In genomic region chr16:85819808-85820458, GRCm38 (mm10) we compare ENCODE assay signal across 12 mouse cellular contexts. TPM values are rescaled to one million over a fixed set of nuclear protein-coding genes. Genes with fewer than 3 reads are reported as not detected.
A peak's percentile ranks its signal among the peaks of the same experiment; 100 is the strongest.
DNase-seq lines count a peak whose midpoint lies in the region; ATAC-seq and TF ChIP-seq lines count a peak whose summit lies in the region.
"Had no signal": no experiment of that assay in that cellular context is flagged by ENCODE, and none has a peak within 500 bp of the region (broad histone marks: within the 10 kb centered on the region; RNA-seq: fewer than 3 reads in every experiment).

No protein-coding gene starts in this region.

- TF ChIP-seq POLR2A in cerebellum, adult 2 months (IDR thresholded peaks at IDR 0.05; ENCODE audit: borderline replicate concordance, insufficient read depth, low read length) = no peak

- peak; percentile 81 for ATAC-seq in forebrain, embryonic 13.5 days
- ATAC-seq in lung, embryonic 16.5 days (ENCODE audit: low read depth) = 0 out of 2 replicates have a peak, but pooled peaks have one; percentile 36
- ATAC-seq in hematopoietic stem cell, adult 5-6 weeks (replicated peaks in 1 of 2; ENCODE audit: insufficient read depth in 1 of 2, low FRiP score in 2 of 2, low TSS enrichment in 1 of 2, low read depth in 1 of 2, poor library complexity in 2 of 2, severe bottlenecking in 2 of 2) = 0 out of 4 replicates have a peak, but pooled peaks have one; percentile 51 to 71
- ATAC-seq in neural tube, embryonic 15.5 days (ENCODE audit: low FRiP score) = peak; percentile 45; the same call in 1 of the 2 replicates
- no peak for ATAC-seq in frontal cortex, adult (ENCODE audit: low TSS enrichment)

- H3K36me3 ChIP-seq in forebrain, embryonic 13.5 days (ENCODE audit: poor library complexity, severe bottlenecking) = no peaks in the 10 kb centered on the region
- H3K36me3 ChIP-seq in forebrain, embryonic 10.5 days (replicated peaks) = no peaks in the 10 kb centered on the region
- H3K36me3 ChIP-seq in lung, embryonic 16.5 days (ENCODE audit: control insufficient read depth, insufficient read depth, low read length) = no peaks in the 10 kb centered on the region
- no peaks in the 10 kb centered on the region for H3K36me3 ChIP-seq in neural tube, embryonic 15.5 days
- H3K36me3 ChIP-seq: limb, embryonic 13.5 days; neural tube, embryonic 13.5 days had no signal

- H3K9me3 ChIP-seq in forebrain, embryonic 13.5 days (replicated peaks) = no peaks in the 10 kb centered on the region
- H3K9me3 ChIP-seq in forebrain, embryonic 10.5 days = no peaks in the 10 kb centered on the region
- no peaks in the 10 kb centered on the region for H3K9me3 ChIP-seq in lung, embryonic 16.5 days (ENCODE audit: control insufficient read depth, low read length)
- no peaks in the 10 kb centered on the region for H3K9me3 ChIP-seq in neural tube, embryonic 15.5 days (replicated peaks)
- H3K9me3 ChIP-seq: limb, embryonic 13.5 days; neural tube, embryonic 13.5 days had no signal

- no peak for DNase-seq in forebrain, embryonic 10.5 days (ENCODE audit: extremely low spot score, low spot score)
- DNase-seq in lung, postnatal 14 days = no peak
- DNase-seq in cerebellum, adult 2 months = no peak
- DNase-seq: cerebellum, adult 11-12 months; spleen, adult 18-20 months had no signal

- no peaks in the 10 kb centered on the region for H3K4me1 ChIP-seq in forebrain, embryonic 13.5 days
- no peaks in the 10 kb centered on the region for H3K4me1 ChIP-seq in forebrain, embryonic 10.5 days
- no peaks in the 10 kb centered on the region for H3K4me1 ChIP-seq in lung, embryonic 16.5 days (replicated peaks; ENCODE audit: control insufficient read depth, insufficient read depth, low read length)
- no peaks in the 10 kb centered on the region for H3K4me1 ChIP-seq in neural tube, embryonic 15.5 days
- H3K4me1 ChIP-seq in cerebellum, adult 2 months (ENCODE audit: control insufficient read depth, insufficient read depth, low read length) = no peaks in the 10 kb centered on the region
- H3K4me1 ChIP-seq: limb, embryonic 13.5 days; neural tube, embryonic 13.5 days had no signal

- no peak overlapping the region for H3K4me2 ChIP-seq in forebrain, embryonic 13.5 days
- H3K4me2 ChIP-seq in lung, embryonic 16.5 days (ENCODE audit: low read depth, low read length) = no peak overlapping the region
- H3K4me2 ChIP-seq in neural tube, embryonic 15.5 days = no peak overlapping the region
- H3K4me2 ChIP-seq: limb, embryonic 13.5 days; neural tube, embryonic 13.5 days had no signal

- H3K27ac ChIP-seq in forebrain, embryonic 13.5 days = no peak overlapping the region
- H3K27ac ChIP-seq in forebrain, embryonic 10.5 days = no peak overlapping the region
- no peak overlapping the region for H3K27ac ChIP-seq in lung, embryonic 16.5 days (ENCODE audit: low read length)
- H3K27ac ChIP-seq in neural tube, embryonic 15.5 days (replicated peaks) = no peak overlapping the region
- no peak overlapping the region for H3K27ac ChIP-seq in cerebellum, adult 2 months (ENCODE audit: insufficient read depth, low read length)
- H3K27ac ChIP-seq: limb, embryonic 13.5 days; neural tube, embryonic 13.5 days had no signal

- TF ChIP-seq CTCF in cerebellum, adult 2 months (IDR thresholded peaks at IDR 0.05; ENCODE audit: borderline replicate concordance, insufficient read depth, low read depth, low read length) = no peak

- H3K27me3 ChIP-seq in forebrain, embryonic 13.5 days = no peaks in the 10 kb centered on the region
- H3K27me3 ChIP-seq in forebrain, embryonic 10.5 days (ENCODE audit: poor library complexity, severe bottlenecking) = no peaks in the 10 kb centered on the region
- no peaks in the 10 kb centered on the region for H3K27me3 ChIP-seq in lung, embryonic 16.5 days (ENCODE audit: control insufficient read depth, insufficient read depth, low read depth, low read length)
- H3K27me3 ChIP-seq in neural tube, embryonic 15.5 days (replicated peaks) = no peaks in the 10 kb centered on the region
- H3K27me3 ChIP-seq in cerebellum, adult 2 months (ENCODE audit: control insufficient read depth, insufficient read depth, low read length) = no peaks in the 10 kb centered on the region
- H3K27me3 ChIP-seq: neural tube, embryonic 13.5 days had no signal

- no peak overlapping the region for H3K9ac ChIP-seq in forebrain, embryonic 13.5 days
- no peak overlapping the region for H3K9ac ChIP-seq in lung, embryonic 16.5 days (ENCODE audit: low read length)
- no peak overlapping the region for H3K9ac ChIP-seq in neural tube, embryonic 15.5 days (replicated peaks)
- H3K9ac ChIP-seq: limb, embryonic 13.5 days; neural tube, embryonic 13.5 days had no signal

- H3K4me3 ChIP-seq in forebrain, embryonic 13.5 days = no peak overlapping the region
- no peak overlapping the region for H3K4me3 ChIP-seq in forebrain, embryonic 10.5 days
- no peak overlapping the region for H3K4me3 ChIP-seq in lung, embryonic 16.5 days (ENCODE audit: low read length)
- no peak overlapping the region for H3K4me3 ChIP-seq in neural tube, embryonic 15.5 days (replicated peaks)
- H3K4me3 ChIP-seq in cerebellum, adult 2 months (replicated peaks; ENCODE audit: insufficient read depth, low read depth, low read length) = no peak overlapping the region
- H3K4me3 ChIP-seq: limb, embryonic 13.5 days; neural tube, embryonic 13.5 days had no signal

- WGBS in forebrain, embryonic 13.5 days = 63% methylated on average over 5 of the region's 5 CpGs
- WGBS in forebrain, embryonic 10.5 days = 71% methylated on average over 5 of the region's 5 CpGs
- WGBS in lung, embryonic 16.5 days = 47% methylated on average over 5 of the region's 5 CpGs
- whole genome bisulfite sequencing in neural tube, embryonic 15.5 days = 71% methylated on average over 5 of the region's 5 CpGs
- WGBS in cerebellum, adult 2 months = 49% methylated on average over 5 of the region's 5 CpGs

RNA-seq across cellular contexts. Expression of gene Adamts1, which starts 17.0 kb away (rescaled TPM):
- 7.2 and 9.1 TPM in 2 replicates for polyA plus RNA-seq in forebrain, embryonic 13.5 days (2015; fragmentation: Nextera tagmentation; extraction: Ambion mirVana)
- 15.7 and 15.9 TPM in 2 replicates for polyA plus RNA-seq in forebrain, embryonic 10.5 days (2016; fragmentation: Nextera tagmentation; extraction: Ambion mirVana)
- 77.6 and 82.1 TPM in 2 replicates for polyA plus RNA-seq in lung, embryonic 16.5 days (2015; fragmentation: Nextera tagmentation; extraction: Ambion mirVana)
- 0.69 and 1.7 TPM in 2 replicates for total RNA-seq in hematopoietic stem cell, adult 5-6 weeks (2017)
- 8.0 and 11.5 TPM in 2 replicates for polyA plus RNA-seq in neural tube, embryonic 15.5 days (2015; fragmentation: Nextera tagmentation; extraction: Ambion mirVana)
- 13.2 and 13.7 TPM in 2 replicates for polyA plus RNA-seq in cerebellum, adult 2 months (2012; rRNA removed)
